Mouse (Mus musculus): ENCODE measurements around the gene Stx7.
"Not testable (repeated sequence)": the region's sequence is repeated elsewhere in the genome, so short reads cannot be mapped to it uniquely, and the experiment has no call there.

Gene Stx7

DNA sequence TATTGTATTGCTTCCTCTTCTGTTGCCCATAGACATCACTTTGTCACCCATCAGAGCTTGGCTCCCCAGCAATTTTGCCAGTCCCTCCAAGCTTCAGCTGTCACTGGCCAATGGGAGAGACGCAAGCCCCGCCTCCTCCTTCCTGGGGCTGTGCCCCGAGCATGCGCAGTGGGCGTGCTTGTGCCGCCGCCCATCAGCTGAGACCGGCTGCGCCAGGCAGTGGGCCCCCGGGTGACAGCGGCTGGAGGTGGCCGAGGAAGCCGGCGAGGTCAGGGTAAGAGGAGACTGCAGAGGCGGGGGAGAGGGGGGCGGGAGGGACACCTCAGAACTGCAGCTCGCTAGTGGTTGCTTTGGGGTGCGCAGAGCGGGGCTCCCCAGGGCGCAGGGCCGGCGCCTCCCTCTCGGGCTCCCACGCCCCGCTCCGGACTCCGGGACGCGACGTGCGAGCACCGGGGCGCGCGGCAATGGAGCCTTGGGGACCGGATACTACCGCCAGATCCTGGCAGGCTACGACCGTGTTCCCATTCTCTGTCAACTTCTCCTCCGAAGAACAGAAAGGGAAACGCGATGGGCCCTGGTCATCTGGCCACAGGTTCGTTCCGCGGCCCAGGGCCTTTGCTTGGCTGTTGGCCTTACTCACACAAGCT lies at the start of gene Stx7:
Stx7 (plus strand) TSS at position 168 of the 647 bp plus-strand sequence.
- peak; percentile 88 for DNase-seq (ENCODE audit: low read depth)

DNA sequence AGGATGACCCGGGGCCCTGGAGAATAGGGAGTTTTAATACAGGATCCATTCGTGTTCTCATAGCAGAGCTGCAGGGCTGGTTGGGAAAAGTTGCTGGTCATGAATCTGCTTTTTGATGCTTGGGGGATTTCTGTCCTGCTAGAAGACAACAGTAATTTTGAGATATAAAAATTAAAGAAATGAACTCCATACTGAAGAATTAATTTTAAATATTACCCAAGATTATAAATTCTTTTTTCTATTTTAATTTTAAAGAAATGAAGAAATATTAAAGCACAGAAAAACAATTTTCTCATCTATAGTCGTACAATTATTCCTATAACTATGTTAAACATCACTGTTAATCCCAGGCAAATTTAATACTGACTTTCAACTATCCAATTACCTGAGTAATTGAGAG lies 47.3 kb upstream of the Stx7 start, which contains the start of gene Taar8c:
Taar8c (minus strand) TSS at position 101 of the 400 bp plus-strand sequence.
- DNase-seq (ENCODE audit: low read depth): not testable (repeated sequence)

DNA sequence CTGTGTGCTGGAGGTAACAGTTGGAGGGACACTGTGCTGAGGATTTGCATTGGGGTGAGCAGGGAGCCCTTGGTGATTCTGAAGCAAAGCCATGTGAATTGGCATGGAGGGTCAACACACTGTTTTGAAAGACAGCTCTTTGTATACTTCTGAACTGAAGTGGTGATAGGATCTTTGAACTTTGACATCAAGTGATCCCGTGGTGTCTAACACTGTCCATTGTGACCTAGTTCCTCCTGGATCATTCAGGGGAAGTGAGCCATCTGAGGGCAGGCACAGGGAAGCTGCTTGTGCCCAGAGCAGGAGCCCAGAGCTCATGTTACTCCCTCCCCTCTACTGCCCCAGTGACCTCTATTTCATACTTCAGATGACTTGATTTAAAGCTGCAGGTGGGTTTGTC lies 45.8 kb upstream of the Stx7 start:
- DNase-seq (ENCODE audit: low read depth): not testable (repeated sequence)

DNA sequence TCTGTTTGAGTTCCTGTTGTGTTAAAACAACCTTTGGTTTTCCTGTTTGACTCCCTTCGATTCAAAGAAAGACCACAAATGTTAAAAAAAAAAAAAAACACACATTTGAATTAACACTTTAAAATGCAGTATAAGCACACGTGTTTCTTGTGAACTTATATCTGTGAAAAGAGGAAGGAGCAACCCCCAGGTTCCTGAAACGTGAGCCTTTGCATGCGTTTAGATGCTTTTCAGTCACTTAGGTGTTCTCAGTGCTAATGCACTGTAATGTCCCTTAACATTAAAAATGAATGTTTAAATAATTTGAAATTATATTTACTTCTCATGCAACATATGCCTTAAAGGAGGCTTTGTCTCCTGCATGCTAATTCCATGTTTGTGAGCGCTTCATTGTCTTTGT lies 41.4 kb upstream of the Stx7 start:
- no peak for DNase-seq (ENCODE audit: low read depth)

DNA sequence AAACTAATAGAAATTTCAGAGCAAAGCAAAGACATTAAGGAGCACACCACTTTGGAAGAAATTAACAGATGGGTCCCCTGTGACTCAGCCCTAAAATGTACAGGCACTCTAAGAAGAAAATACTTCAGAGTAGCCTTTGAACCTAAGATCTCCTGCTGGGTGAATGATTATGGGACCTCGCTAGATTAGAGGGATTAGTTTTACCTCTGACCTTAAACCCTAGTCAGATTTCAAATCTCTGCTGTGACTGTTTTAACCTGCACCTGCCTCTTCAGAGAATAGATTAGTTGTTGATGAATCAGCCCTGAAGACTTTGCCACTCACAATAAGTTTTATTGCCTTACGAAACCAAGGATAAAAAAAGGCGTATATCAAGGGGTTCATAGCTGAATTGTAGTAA lies 40.9 kb upstream of the Stx7 start:
- no peak for DNase-seq (ENCODE audit: low read depth)

DNA sequence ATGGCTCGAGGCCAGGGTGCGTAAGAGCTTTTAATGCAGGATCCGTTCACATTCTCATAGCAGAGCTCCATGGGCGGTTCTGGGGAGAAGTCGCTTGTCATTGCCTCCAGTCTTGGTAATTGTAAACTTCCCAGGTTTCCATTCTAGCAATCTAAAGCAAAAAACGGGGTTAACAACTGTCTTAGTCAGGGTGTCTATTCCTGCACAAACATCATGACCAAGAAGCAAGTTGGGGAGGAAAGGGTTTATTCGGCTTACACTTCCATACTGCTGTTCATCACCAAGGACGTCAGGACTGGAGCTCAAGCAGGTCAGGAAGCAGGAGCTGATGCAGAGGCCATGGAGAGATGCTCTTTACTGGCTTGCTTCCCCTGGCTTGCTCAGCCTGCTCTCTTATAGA lies 39.7 kb upstream of the Stx7 start, which contains the start of gene Taar9:
Taar9 (minus strand) TSS at position 101 of the 400 bp plus-strand sequence.
- DNase-seq (ENCODE audit: low read depth): not testable (repeated sequence)

DNA sequence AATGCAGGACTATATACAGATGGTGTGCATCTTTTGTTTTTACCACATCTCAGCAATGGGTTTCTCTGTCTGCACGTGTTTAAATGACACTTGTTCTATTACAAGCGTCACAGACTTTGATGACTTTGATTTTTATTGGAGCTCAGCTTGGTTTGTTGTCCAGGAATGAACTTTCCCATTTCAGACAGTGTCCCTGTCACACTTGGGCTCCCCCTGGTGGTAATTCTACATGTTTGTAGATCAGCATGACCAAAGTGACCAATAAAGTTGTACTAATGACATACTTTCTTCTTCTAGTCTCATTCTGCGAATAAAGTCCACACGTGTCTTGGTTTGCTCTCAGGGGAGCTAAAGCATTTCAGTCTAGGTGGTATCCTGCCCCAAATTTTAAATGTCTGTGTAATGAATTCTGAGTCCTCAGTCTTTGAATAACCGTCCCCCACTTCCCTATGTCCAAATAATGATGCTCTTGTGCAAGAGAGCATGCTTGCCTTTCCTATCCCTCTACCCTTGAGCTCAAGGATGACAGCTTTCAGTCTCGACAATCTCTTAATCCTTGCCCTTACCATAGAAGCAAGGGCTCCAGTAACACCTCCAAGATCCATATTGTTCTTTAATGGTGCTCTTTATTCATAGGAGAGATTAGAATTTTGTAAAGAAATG lies 37.9 kb upstream of the Stx7 start:
- DNase-seq (ENCODE audit: low read depth): no peak

DNA sequence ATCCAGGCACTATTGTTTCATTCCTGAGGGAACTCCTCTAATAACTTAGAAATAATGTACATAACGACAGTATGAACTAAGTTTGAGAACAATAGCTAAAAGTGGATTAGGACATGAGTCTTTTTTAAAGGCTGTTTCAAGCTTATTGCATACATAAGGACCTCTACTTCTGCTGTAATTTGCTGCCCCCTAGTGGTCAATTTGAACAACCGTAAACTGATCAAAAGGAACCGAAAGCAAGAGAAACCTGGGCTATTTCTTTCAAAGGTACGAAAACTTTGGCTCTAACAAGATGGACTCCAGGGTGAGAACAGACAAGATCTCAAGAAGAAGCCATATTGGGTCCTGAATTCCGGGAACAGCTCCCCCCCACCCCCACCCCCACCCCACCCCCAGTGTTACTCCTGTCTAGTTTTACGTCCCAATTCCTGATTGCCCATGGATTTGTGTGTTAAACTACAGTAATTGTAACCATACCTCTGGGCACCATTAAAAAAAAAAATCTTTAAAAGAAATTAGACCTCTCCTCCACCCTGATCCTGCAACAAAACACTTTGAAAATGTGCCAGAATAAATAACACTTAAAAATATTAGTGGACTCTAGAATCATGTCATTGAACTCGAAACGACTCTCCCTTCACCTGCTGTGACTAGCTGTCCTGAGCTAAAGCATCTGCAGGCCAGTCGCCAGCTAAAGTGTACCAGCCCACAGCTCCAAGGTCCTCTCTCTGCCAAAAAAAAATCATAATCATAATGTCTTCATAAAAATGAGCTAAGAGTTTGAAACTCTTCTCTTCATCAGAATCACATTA lies 17.4 kb upstream of the Stx7 start:
- peak; percentile 68 for DNase-seq (ENCODE audit: low read depth)

DNA sequence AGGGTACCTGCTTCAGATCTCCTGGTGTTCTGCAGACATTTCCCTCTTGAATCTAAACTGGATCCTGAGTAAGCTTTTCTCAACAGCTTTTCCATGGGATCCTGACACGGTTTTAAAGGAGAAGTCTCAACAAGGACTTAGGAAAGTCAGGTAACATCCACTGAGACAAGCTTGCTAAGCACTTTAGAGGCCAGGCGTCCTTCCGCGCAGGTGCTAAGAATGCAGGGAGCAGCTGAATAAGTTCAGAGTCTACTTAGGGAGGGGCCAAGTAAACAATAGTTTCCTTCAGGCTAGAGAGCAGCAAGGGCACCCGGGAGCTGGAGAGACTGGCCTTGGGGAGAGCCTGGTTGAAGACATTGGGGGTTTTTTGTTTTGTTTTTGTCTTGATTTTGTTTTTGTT lies 16.8 kb upstream of the Stx7 start:
- no peak for DNase-seq (ENCODE audit: low read depth)

DNA sequence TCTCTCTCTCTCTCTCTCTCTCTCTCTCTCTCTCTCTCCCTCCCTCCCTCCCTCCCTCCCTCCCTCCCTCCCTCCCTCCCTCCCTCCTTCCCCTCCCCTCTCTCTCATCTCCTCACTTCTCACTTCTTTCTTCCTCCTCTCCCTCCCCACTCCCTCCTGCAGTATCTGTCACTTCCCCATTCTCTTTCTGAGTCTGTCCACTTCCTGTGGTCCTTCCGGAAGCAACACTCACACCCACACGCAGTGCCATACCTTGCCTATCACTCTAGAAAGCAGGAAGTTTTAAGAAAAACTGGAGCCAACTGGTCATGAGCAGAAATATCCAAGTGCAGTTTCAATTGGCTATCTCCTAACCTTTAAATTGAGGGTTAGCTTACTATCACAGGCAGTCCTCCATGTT lies 16.0 kb upstream of the Stx7 start:
- no peak for DNase-seq (ENCODE audit: low read depth)

DNA sequence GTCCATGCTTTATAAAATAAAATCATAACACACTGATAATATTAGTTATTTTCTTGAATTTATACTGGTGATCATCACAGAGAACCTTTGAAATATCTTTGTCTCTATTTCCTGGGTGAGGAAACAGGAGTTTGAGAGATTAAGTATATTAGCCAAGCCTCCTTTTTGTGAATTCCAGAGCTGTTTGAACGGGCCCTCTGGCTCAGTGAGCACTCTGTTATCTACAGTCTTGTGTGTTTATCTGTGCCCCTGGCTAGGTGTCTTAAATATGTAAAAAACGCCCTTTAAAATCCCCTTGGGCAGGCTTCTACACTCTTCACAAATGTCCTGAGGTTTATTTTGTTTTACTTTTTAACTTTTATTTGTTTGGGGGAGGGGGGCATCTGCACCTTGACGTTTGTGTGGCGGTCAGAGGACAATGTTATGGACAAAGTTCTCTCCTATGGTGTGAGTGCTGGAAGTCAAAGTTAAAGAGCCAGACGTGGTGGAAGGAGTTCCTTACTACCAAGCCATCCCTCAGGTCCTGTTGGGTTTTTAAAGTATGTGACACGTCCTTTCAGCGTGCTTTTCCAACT lies 14.9 kb upstream of the Stx7 start:
- no peak for DNase-seq (ENCODE audit: low read depth)

DNA sequence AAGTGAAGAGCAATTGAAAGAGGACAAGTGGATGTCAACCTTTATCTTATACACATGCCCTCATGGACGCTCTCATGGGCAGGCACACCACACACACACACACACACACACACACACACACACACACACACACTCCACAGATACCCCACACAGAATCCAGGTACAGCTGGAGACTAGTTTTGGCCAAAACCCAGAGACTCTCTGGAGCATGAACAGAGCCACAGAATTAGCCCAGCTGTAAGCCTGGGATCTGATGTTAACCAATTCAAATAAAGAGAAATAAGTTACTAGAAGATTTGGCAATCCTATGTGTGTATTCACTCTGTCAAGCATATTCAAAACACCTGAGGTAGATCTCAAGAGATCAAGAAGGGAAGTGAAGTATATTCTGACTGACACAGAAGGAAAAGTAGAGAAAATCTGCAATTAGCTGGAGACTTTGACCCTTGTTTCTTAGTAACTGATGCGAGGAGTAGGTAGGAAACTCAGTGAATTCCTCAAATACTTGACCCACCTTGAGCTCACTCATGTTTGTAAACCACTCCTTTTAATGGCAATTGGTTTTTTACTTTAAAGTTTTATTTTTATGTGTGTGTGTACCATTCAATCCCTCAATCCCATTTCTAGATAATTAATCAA lies 10.4 kb upstream of the Stx7 start:
- DNase-seq (ENCODE audit: low read depth): no peak

DNA sequence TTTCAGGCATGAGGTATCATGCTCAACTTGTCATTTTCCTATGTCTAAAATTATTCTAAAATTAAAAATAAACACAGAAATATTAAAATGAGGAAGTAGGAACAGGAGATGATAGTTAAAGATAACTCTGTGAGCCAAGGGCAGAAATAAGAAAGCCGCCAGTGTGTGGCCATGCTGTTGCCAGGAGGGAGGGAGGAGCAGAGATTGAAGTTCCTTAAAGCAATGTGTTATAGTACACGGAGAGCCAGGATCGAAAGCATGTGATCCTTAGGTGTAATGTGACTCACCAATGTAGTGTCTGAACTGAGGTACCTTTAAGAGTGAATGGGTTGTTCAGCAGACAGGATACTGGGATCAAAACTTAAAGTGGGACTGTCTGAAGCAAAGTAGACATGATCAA lies 6.4 kb upstream of the Stx7 start:
- DNase-seq (ENCODE audit: low read depth): no peak

DNA sequence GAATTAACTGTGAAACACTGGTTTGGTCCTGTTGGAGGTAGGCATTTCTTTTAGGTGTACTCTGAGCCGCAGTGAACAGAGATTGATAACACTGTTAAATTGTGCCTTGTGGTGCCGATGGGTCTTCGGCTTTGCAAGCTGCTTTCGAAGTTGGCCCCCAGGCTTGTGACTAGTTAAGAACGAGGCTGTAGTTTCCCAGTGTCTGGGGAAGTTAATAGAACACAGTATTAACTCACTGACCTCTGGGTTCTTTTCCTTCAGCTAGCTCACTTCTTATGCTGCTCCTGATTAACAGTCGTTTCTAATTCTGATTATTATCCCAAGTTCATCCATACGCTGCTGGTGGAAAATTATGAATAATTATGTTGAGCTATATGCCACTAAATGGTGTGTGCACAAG lies 984 bp downstream of the Stx7 start:
- DNase-seq (ENCODE audit: low read depth): no peak

DNA sequence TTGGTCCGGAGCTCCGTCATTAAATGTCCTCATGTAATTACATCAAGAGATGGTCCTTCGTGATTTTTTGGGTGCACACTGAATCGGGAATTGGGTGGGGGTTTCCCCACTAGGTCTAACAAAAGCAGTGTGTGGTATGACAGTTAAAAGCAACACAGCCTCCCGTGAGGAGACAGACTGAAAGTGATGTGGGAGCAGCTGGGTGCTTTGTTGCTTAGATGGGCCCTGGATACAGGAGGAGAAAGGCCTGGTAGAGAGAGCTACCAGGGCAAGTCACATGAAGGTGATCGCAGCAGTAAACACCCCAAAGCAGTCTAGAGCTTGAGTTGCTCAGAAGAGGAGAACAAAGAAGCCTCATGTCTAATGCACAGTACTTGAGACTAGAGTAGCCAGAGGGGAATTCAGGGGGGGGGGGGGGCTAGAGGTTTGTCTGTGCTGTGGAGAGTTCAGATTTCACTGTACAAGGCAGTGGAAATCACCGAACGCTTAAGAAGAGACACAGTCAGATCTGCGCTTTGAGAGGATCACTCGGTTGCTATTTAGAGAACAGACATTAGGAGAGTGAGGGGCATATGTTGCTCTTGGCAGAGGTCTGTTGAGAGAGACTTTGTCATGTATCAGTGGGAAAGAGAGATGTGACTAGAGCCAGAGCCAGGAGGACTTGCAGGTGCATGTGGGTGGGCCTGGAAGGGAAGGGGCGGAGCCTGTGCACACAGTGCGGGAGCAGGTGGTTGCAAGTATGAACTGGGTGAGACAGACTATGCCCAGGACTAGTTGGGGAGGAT lies 9.6 kb downstream of the Stx7 start:
- DNase-seq (ENCODE audit: low read depth): no peak

DNA sequence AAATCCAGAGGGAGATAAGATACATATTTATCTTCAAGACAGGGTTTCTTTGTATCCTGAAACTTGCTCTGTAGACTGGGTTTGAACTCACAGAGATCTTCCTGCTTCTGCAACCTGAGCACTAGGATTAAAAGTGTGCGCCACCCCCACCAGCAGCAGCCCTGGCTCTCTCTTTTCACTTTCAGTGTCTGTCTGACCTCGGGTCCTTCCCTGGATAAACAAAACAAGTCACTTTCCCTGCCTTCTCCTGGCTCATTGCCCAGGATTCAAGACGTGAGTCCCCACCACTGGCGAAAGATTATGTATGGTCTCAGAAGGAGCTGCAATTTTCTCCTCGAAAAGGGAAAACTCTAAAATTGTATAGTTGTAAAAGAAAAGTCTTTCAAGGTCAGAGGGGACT lies 10.5 kb downstream of the Stx7 start:
- no peak for DNase-seq (ENCODE audit: low read depth)

DNA sequence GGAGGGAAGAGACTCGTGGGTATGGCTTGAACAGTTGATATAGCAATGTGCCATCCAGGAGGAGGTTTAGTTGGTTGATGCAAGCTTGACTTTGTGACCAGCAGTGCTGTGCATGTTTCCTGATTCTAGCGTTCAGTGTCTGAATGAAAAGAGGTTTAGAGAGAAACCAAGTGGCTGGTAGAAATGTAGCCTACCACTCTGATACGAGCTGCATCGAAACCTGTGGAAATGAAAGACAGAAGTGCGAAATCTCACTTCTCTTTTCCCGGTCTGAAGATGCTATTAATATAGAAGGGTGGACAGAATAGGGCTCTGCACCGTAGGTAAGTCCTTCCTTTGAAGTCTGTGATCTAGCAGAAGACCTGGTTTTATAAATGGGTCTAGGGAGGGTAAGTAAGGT lies 11.2 kb downstream of the Stx7 start:
- DNase-seq (ENCODE audit: low read depth): no peak

DNA sequence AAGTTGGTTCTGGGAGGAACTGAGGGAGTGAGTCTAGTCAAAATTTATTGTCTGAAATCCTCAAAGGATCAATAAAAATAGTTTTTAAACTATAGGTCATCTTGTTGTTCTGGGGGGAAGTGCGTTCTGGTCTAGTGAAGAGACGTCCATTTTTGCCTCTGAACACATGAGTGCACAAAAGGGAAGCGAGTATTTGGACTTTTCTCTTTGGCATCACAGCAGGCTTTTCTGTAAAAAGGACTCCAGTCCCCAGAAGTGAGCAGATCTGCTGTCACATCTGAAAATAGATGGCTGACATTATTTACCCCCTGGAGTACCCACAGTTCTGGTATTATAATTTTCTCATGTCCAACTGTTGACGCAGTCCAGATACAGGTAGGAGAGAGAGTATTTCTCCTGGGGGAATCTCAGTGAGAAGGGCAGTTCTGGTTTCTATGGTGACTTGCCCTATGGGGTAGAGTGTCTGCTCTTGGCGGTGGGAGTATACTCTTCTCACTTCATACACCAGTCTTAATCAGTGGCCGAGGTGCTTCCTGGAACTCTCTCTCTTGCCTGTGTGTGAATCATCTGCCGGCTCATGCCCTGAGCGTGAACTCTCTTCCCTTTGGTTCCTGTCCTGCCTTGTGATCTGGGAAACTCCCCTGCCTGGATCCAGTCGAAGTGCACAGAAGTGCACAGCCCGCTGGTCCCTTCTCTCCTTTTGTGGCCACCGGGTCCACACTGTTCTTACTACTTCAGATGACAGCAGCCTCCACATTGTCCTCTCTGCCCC lies 15.2 kb downstream of the Stx7 start:
- no peak for DNase-seq (ENCODE audit: low read depth)

DNA sequence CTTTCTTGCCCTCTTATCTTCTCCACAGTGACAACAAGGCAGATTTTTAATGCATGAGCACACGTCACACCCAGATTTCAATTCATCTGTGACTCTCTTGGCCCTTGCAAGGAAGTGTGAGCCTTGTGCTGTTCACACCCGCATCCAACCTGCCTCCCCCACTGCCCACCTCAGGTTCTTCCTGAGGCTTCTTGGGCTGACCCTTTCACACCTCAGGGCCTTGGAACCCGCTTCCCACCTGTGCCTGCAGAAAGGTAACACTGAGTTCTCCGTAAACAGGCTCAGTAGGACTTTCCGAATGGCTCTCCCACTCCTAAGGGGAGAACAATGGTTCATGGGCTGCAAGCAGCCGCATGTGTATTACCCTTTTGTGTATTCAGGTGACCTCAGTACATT lies 15.8 kb downstream of the Stx7 start:
- DNase-seq (ENCODE audit: low read depth): no peak

DNA sequence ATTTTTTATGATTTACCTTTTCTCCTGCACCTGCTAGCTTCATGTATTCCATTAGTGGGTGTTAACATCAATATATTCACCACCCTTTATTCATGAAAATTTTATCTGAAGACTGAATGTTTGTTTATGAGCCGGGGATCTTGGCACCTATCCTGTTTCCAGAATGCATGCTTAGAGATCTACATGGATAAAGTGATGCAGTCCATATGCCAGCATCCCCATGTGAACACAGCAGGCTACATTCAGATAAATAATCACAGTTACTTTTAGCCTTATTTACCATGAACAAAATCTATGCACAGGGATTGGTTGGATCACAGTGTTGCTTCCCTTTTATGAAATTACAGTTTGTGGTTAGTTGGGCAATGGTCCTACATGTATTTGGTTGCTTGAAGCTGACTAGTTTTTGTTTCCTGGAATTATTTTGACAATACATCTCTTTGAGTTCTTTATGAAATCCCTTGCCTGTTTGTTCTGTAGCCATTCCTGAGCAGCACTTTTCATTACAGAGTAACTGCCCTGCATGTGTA lies 16.5 kb downstream of the Stx7 start:
- DNase-seq (ENCODE audit: low read depth): no peak
